Mouse (Mus musculus) kidney, postnatal 0 days (tissue): Measurements from ENCODE around the gene Jund. TPM values are rescaled to one million over a fixed set of nuclear protein-coding genes. Genes with fewer than 3 reads are reported as not detected.

Source experiments
- ATAC-seq: fragments of 200-750 bp; cut with Nextera tagmentation; replicated peaks from 2 replicates; pipeline ENCODE4 v1.8.0; 2017; ENCODE audit warnings: low read depth, moderate number of reproducible peaks, moderate TSS enrichment, moderate library complexity; ENCODE audit not compliant: low FRiP score
- DNase-seq: peaks from one replicate; pipeline ENCODE4 v3.0.0-alpha.2; 2016; ENCODE audit warnings: low spot score
- H3K27ac ChIP-seq: fragments of 300-500 bp; sonication (generic); 2 replicates; pipeline ENCODE4 v1.5.1; 2014; ENCODE audit warnings: mild to moderate bottlenecking
- H3K27me3 ChIP-seq: fragments of 300-500 bp; sonication (generic); 2 replicates; pipeline ENCODE4 v1.6.1; 2014; ENCODE audit warnings: low read length, mixed read lengths; ENCODE audit not compliant: insufficient read depth
- H3K36me3 ChIP-seq: fragments of 300-500 bp; sonication (generic); 2 replicates; pipeline ENCODE4 v1.6.1; 2014; ENCODE audit warnings: low read length, mixed read lengths; ENCODE audit not compliant: insufficient read depth
- H3K4me1 ChIP-seq: fragments of 300-500 bp; sonication (generic); replicated peaks from 2 replicates; pipeline ENCODE4 v1.6.1; 2014; ENCODE audit warnings: antibody characterized with exemption, low read length, mixed read lengths; ENCODE audit not compliant: insufficient read depth
- H3K4me2 ChIP-seq: fragments of 300-500 bp; sonication (generic); 2 replicates; pipeline ENCODE4 v1.6.1; 2014; ENCODE audit warnings: mild to moderate bottlenecking, low read length, moderate library complexity, mixed read lengths
- H3K4me3 ChIP-seq: fragments of 300-500 bp; sonication (generic); replicated peaks from 2 replicates; pipeline ENCODE4 v1.5.1; 2014; ENCODE audit warnings: low read depth, low read length
- H3K9ac ChIP-seq: fragments of 300-500 bp; sonication (generic); 2 replicates; pipeline ENCODE4 v1.6.1; 2014; ENCODE audit warnings: low read depth, low read length
- H3K9me3 ChIP-seq: fragments of 300-500 bp; sonication (generic); replicated peaks from 2 replicates; pipeline ENCODE4 v1.6.1; 2016; ENCODE audit warnings: low read length, inconsistent platforms, mixed read lengths
- CTCF ChIP-seq: IDR thresholded peaks from 2 replicates; pipeline ENCODE4 v1.5.1; 2016; ENCODE audit warnings: antibody characterized with exemption, low read depth, mild to moderate bottlenecking, moderate library complexity
- WGBS: fragments of 180-500 bp; shearing (Covaris S2); extraction: QIAGEN DNeasy Blood & Tissue Kit; methylation state at CpG from one replicate; pipeline ENCODE4 v1.1.7; 2014; 5-methylcytosine and 5-hydroxymethylcytosine counted together
- polyA plus RNA-seq: library from polyadenylated mRNA; unstranded; fragments of >200 nt; fragmentation: Nextera tagmentation; extraction: Ambion mirVana; gene quantifications from 2 replicates; pipeline ENCODE4 v1.2.1, GENCODE M21; 2015

Jund gene
- polyA plus RNA-seq, 1 experiment from 2014 or later, result 98.1 TPM

GRCm38 (mm10) chr8:70747211-70747890 lies 48.6 kb downstream of the Jund start:
- DNase-seq (no peak), ATAC-seq (no peak)
- no peak overlapping the region for H3K4me3 ChIP-seq
- no peak overlapping the region for H3K4me2 ChIP-seq
- H3K9me3 ChIP-seq, result no peaks in the 10 kb centered on the region
- no peak overlapping the region for H3K9ac ChIP-seq
- no peak for TF ChIP-seq CTCF
- 72% methylated on average over 18 of the region's 18 CpGs for WGBS
- no peaks in the 10 kb centered on the region for H3K36me3 ChIP-seq
- H3K27me3 ChIP-seq, result 0 out of 2 replicates have a peak, but pooled peaks cover 6% of the 10 kb centered on the region
- no peak overlapping the region for H3K27ac ChIP-seq
- peaks cover 22% of the 10 kb centered on the region; the same call in 1 of the 2 replicates for H3K4me1 ChIP-seq

DNA sequence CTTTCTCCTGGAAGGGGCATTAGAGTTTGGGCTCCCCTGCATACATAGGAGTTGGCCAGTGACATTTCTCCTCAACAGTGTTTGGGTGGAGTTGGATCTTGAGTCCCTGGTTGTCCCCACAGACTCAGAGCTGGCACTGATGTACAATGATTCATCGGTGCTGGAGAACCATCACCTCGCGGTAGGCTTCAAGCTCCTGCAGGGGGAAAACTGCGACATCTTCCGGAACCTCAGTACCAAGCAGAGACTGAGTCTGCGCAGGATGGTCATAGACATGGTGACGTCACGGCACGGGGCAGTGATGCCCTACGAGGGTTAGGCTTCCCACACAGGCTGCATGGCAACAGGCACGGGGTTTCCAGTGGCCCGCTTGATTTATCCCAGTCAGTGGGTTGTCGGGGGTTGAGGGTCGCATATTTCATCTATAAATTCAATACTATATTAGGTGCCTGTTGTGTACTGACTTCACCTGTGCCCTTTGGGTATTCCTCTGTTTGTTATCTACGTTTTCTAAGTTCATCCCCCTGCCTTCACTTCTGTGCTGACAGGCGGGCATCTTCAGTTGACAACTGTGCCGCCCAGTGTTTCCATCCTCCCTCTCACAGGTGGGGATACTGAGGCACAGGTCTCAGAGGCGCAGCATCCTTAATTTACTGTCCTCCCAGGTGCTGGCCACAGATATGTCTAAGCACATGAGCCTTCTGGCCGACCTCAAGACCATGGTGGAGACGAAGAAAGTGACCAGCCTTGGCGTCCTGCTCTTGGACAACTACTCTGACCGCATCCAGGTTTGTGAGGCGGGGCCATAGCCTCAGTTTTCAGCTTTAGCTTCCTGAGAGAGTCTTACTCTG lies 49.7 kb downstream of the Jund start:
- DNase-seq, result no peak
- H3K4me2 ChIP-seq, result no peak overlapping the region
- H3K27ac ChIP-seq, result no peak overlapping the region
- H3K9ac ChIP-seq, result no peak overlapping the region
- TF ChIP-seq CTCF, result no peak
- 0 out of 2 replicates have a peak, but pooled peaks cover 3% of the 10 kb centered on the region for H3K27me3 ChIP-seq
- H3K4me1 ChIP-seq, result peaks cover 25% of the 10 kb centered on the region; the same call in 1 of the 2 replicates
- 87% methylated on average over 23 of the region's 23 CpGs for WGBS
- no peaks in the 10 kb centered on the region for H3K9me3 ChIP-seq
- H3K36me3 ChIP-seq, result no peaks in the 10 kb centered on the region
- H3K4me3 ChIP-seq, result no peak overlapping the region
- ATAC-seq, result no peak

DNA sequence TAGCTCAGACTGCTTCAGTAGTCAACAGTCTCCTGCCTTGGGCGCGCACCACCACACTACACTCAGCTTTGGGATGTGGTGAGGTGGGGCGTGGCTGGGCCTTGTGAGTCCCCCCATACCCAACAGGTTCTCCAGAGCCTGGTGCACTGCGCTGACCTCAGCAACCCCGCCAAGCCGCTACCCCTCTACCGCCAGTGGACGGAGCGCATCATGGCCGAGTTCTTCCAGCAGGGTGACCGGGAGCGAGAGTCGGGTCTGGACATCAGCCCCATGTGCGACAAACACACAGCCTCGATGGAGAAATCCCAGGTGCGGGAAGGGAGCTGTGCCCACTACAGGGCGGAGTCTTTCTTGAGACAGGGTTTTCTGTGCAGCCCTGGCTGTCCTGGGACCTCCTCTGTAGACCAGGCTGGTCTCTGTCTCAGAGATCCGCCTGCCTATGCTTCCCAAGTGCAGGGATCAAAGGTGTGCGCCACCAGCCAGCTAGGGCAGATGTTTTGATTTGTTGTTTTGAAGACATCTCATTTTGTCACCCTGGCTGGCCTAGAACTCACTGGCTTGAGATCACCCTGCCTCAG lies 50.4 kb downstream of the Jund start:
- WGBS, result 84% methylated on average over 19 of the region's 19 CpGs
- no peak for TF ChIP-seq CTCF

More for the DNA sequence above, 50.4 kb downstream of the Jund start:
- no peak overlapping the region for H3K4me2 ChIP-seq
- no peaks in the 10 kb centered on the region for H3K36me3 ChIP-seq
- no peaks in the 10 kb centered on the region for H3K27me3 ChIP-seq
- ATAC-seq (no peak), DNase-seq (no peak)
- no peaks in the 10 kb centered on the region for H3K9me3 ChIP-seq
- H3K4me1 ChIP-seq, result peaks cover 22% of the 10 kb centered on the region
- H3K27ac ChIP-seq, result no peak overlapping the region
- H3K4me3 ChIP-seq, result no peak overlapping the region
- no peak overlapping the region for H3K9ac ChIP-seq

Other genes with a start within 250 kb of the Jund start
- 19.1 and 19.5 TPM in 2 replicates for gene Klhl26, start 222.0 kb upstream of the Jund start, polyA plus RNA-seq
- gene Tmem59l, start 211.6 kb upstream of the Jund start, polyA plus RNA-seq, result 3.0 and 3.5 TPM in 2 replicates
- 31.3 and 33.7 TPM in 2 replicates for gene Crlf1, start 205.8 kb upstream of the Jund start, polyA plus RNA-seq
- gene Rex1bd, start 192.2 kb upstream of the Jund start, polyA plus RNA-seq, result 140 TPM in 2 replicates
- gene Uba52, start 188.1 kb upstream of the Jund start, polyA plus RNA-seq, result 1,111 and 1,265 TPM in 2 replicates
- gene Fkbp8, start 171.2 kb upstream of the Jund start, polyA plus RNA-seq, result 249 and 255 TPM in 2 replicates
- 81.3 and 81.8 TPM in 2 replicates for gene Kxd1, start 171.0 kb upstream of the Jund start, polyA plus RNA-seq
- gene Ell, start 159.5 kb upstream of the Jund start, polyA plus RNA-seq, result 14.9 and 17.1 TPM in 2 replicates
- 166 and 169 TPM in 2 replicates for gene Isyna1, start 104.6 kb upstream of the Jund start, polyA plus RNA-seq
- 166 and 188 TPM in 2 replicates for gene Ssbp4, start 90.1 kb upstream of the Jund start, polyA plus RNA-seq
- gene Lrrc25, start 82.8 kb upstream of the Jund start, polyA plus RNA-seq, result 1.9 and 2.8 TPM in 2 replicates
- 3.0 and 3.2 TPM in 2 replicates for gene Gdf15, start 66.5 kb upstream of the Jund start, polyA plus RNA-seq
- 84.2 and 87.5 TPM in 2 replicates for gene Pgpep1, start 38.6 kb upstream of the Jund start, polyA plus RNA-seq
- gene Lsm4, start 25.7 kb upstream of the Jund start, polyA plus RNA-seq, result 243 and 281 TPM in 2 replicates
- gene Iqcn, start 4.5 kb downstream of the Jund start, polyA plus RNA-seq, result 0.03 and 0.05 TPM in 2 replicates
- gene Gm3336, start 19.6 kb downstream of the Jund start, polyA plus RNA-seq, result 0.70 and 0.74 TPM in 2 replicates
- gene Pde4c, start 24.8 kb downstream of the Jund start, polyA plus RNA-seq, result 8.0 and 9.5 TPM in 2 replicates
- gene Rab3a, start 55.7 kb downstream of the Jund start, polyA plus RNA-seq, result 20.5 and 21.8 TPM in 2 replicates
- 78.2 and 80.3 TPM in 2 replicates for gene Mpv17l2, start 62.0 kb downstream of the Jund start, polyA plus RNA-seq
- 43.8 and 47.2 TPM in 2 replicates for gene Pik3r2, start 77.8 kb downstream of the Jund start, polyA plus RNA-seq
- 8.4 and 10.2 TPM in 2 replicates for gene Mast3, start 106.1 kb downstream of the Jund start, polyA plus RNA-seq
- 0.09 and 0.13 TPM in 2 replicates for gene Il12rb1, start 109.5 kb downstream of the Jund start, polyA plus RNA-seq
- 6.8 and 7.5 TPM in 2 replicates for gene Arrdc2, start 140.8 kb downstream of the Jund start, polyA plus RNA-seq
- 4.2 and 5.5 TPM in 2 replicates for gene Kcnn1, start 164.3 kb downstream of the Jund start, polyA plus RNA-seq
- gene Ccdc124, start 175.0 kb downstream of the Jund start, polyA plus RNA-seq, result 87.2 and 90.3 TPM in 2 replicates
- gene Slc5a5, start 193.8 kb downstream of the Jund start, polyA plus RNA-seq, result 0.09 and 0.11 TPM in 2 replicates
- 5,183 and 5,941 TPM in 2 replicates for gene Rpl18a, start 198.5 kb downstream of the Jund start, polyA plus RNA-seq
- gene Map1s, start 207.0 kb downstream of the Jund start, polyA plus RNA-seq, result 32.5 and 34.1 TPM in 2 replicates